Mouse (Mus musculus): ENCODE results near the gene Icam1. TPM values are rescaled to one million over a fixed set of nuclear protein-coding genes. Genes with fewer than 3 reads are reported as not detected.
"Not testable (repeated sequence)": the region's sequence is repeated elsewhere in the genome, so short reads cannot be mapped to it uniquely, and the experiment has no call there.

The Icam1 gene
- polyA plus RNA-seq, 1 experiment, result 25.9 TPM

- TF ChIP-seq POLR2A (IDR thresholded peaks at IDR 0.05; ENCODE audit: low read depth, low read length) (no peak), CTCF (conservative IDR thresholded peaks at IDR 0.05; ENCODE audit: insufficient read depth, insufficient read length, low read depth, low read length) (no peak)
- Histone ChIP-seq H3K36me3 (ENCODE audit: control insufficient read depth, insufficient read depth, low read length) (no peaks in the 10 kb centered on the region), H3K27ac (ENCODE audit: insufficient read depth, low read depth, low read length) (no peak overlapping the region), H3K27me3 (replicated peaks; ENCODE audit: control insufficient read depth, insufficient read depth, low read length) (no peaks in the 10 kb centered on the region; the same call in 1 of the 2 replicates), H3K4me3 (ENCODE audit: insufficient read depth, low read depth, low read length) (no peak overlapping the region), H3K4me1 (ENCODE audit: control insufficient read depth, insufficient read depth, low read length) (no peaks in the 10 kb centered on the region; the same call in 1 of the 2 replicates)
- WGBS, result 10% methylated on average over 22 of the region's 22 CpGs
- no peak for DNase-seq
Observed at GRCm38 (mm10) chr9:21036666-21037065, 20.9 kb downstream of the Icam1 start.

GRCm38 (mm10) chr9:21037481-21037891 lies 21.7 kb downstream of the Icam1 start:
- no peaks in the 10 kb centered on the region; the same call in 1 of the 2 replicates for H3K27me3 ChIP-seq (replicated peaks; ENCODE audit: control insufficient read depth, insufficient read depth, low read length)
- WGBS, result 3% methylated on average over 31 of the region's 31 CpGs
- no peak overlapping the region for H3K27ac ChIP-seq (ENCODE audit: insufficient read depth, low read depth, low read length)
- H3K36me3 ChIP-seq (ENCODE audit: control insufficient read depth, insufficient read depth, low read length), result no peaks in the 10 kb centered on the region
- H3K4me3 ChIP-seq (ENCODE audit: insufficient read depth, low read depth, low read length), result no peak overlapping the region
- TF ChIP-seq POLR2A (IDR thresholded peaks at IDR 0.05; ENCODE audit: low read depth, low read length) (no peak), CTCF (conservative IDR thresholded peaks at IDR 0.05; ENCODE audit: insufficient read depth, insufficient read length, low read depth, low read length) (no peak)
- no peaks in the 10 kb centered on the region; the same call in 1 of the 2 replicates for H3K4me1 ChIP-seq (ENCODE audit: control insufficient read depth, insufficient read depth, low read length)
- peak; percentile 28 for DNase-seq

- no peaks in the 10 kb centered on the region for H3K27me3 ChIP-seq (replicated peaks; ENCODE audit: control insufficient read depth, insufficient read depth, low read length)
- WGBS, result 81% methylated on average over 3 of the region's 3 CpGs
- no peak for DNase-seq
- no peak for TF ChIP-seq CTCF (conservative IDR thresholded peaks at IDR 0.05; ENCODE audit: insufficient read depth, insufficient read length, low read depth, low read length)
- no peak for TF ChIP-seq POLR2A (IDR thresholded peaks at IDR 0.05; ENCODE audit: low read depth, low read length)
- H3K4me3 ChIP-seq (ENCODE audit: insufficient read depth, low read depth, low read length), result no peak overlapping the region
- H3K4me1 ChIP-seq (ENCODE audit: control insufficient read depth, insufficient read depth, low read length), result no peaks in the 10 kb centered on the region
- no peak overlapping the region for H3K27ac ChIP-seq (ENCODE audit: insufficient read depth, low read depth, low read length)
- no peaks in the 10 kb centered on the region for H3K36me3 ChIP-seq (ENCODE audit: control insufficient read depth, insufficient read depth, low read length)
Observed at GRCm38 (mm10) chr9:21039779-21040178, 24.0 kb downstream of the Icam1 start.

GRCm38 (mm10) chr9:21041308-21041707 lies 25.5 kb downstream of the Icam1 start:
- DNase-seq, result no peak
- Histone ChIP-seq H3K27me3 (replicated peaks; ENCODE audit: control insufficient read depth, insufficient read depth, low read length) (no peaks in the 10 kb centered on the region), H3K36me3 (ENCODE audit: control insufficient read depth, insufficient read depth, low read length) (no peaks in the 10 kb centered on the region), H3K4me3 (ENCODE audit: insufficient read depth, low read depth, low read length) (no peak overlapping the region), H3K4me1 (ENCODE audit: control insufficient read depth, insufficient read depth, low read length) (no peaks in the 10 kb centered on the region), H3K27ac (ENCODE audit: insufficient read depth, low read depth, low read length) (no peak overlapping the region)
- TF ChIP-seq POLR2A (IDR thresholded peaks at IDR 0.05; ENCODE audit: low read depth, low read length) (no peak), CTCF (conservative IDR thresholded peaks at IDR 0.05; ENCODE audit: insufficient read depth, insufficient read length, low read depth, low read length) (no peak)
- 66% methylated on average over 4 of the region's 4 CpGs for WGBS

- TF ChIP-seq POLR2A (IDR thresholded peaks at IDR 0.05; ENCODE audit: low read depth, low read length) (no peak), CTCF (conservative IDR thresholded peaks at IDR 0.05; ENCODE audit: insufficient read depth, insufficient read length, low read depth, low read length) (no peak)
- WGBS, result 92% methylated on average over 4 of the region's 4 CpGs
- no peaks in the 10 kb centered on the region for H3K36me3 ChIP-seq (ENCODE audit: control insufficient read depth, insufficient read depth, low read length)
Observed at GRCm38 (mm10) chr9:21043563-21043962, 27.8 kb downstream of the Icam1 start.

GRCm38 (mm10) chr9:21044785-21045184 lies 29.0 kb downstream of the Icam1 start:
- not testable (repeated sequence) for H3K4me3 ChIP-seq (ENCODE audit: insufficient read depth, low read depth, low read length); DNase-seq; H3K4me1 ChIP-seq (ENCODE audit: control insufficient read depth, insufficient read depth, low read length); H3K27ac ChIP-seq (ENCODE audit: insufficient read depth, low read depth, low read length); H3K36me3 ChIP-seq (ENCODE audit: control insufficient read depth, insufficient read depth, low read length); H3K27me3 ChIP-seq (replicated peaks; ENCODE audit: control insufficient read depth, insufficient read depth, low read length)
- 74% methylated on average over 1 of the region's 1 CpGs for WGBS

More at GRCm38 (mm10) chr9:21043563-21043962, 27.8 kb downstream of the Icam1 start:
- no peak overlapping the region for H3K4me3 ChIP-seq (ENCODE audit: insufficient read depth, low read depth, low read length)
- H3K27me3 ChIP-seq (replicated peaks; ENCODE audit: control insufficient read depth, insufficient read depth, low read length), result no peaks in the 10 kb centered on the region
- no peaks in the 10 kb centered on the region for H3K4me1 ChIP-seq (ENCODE audit: control insufficient read depth, insufficient read depth, low read length)
- H3K27ac ChIP-seq (ENCODE audit: insufficient read depth, low read depth, low read length), result no peak overlapping the region
- no peak for DNase-seq

- DNase-seq, result no peak
- no peaks in the 10 kb centered on the region for H3K27me3 ChIP-seq (replicated peaks; ENCODE audit: control insufficient read depth, insufficient read depth, low read length)
- H3K4me1 ChIP-seq (ENCODE audit: control insufficient read depth, insufficient read depth, low read length), result no peaks in the 10 kb centered on the region
- TF ChIP-seq POLR2A (IDR thresholded peaks at IDR 0.05; ENCODE audit: low read depth, low read length) (no peak), CTCF (conservative IDR thresholded peaks at IDR 0.05; ENCODE audit: insufficient read depth, insufficient read length, low read depth, low read length) (no peak)
- 78% methylated on average over 3 of the region's 3 CpGs for WGBS
- no peak overlapping the region for H3K4me3 ChIP-seq (ENCODE audit: insufficient read depth, low read depth, low read length)
- no peak overlapping the region for H3K27ac ChIP-seq (ENCODE audit: insufficient read depth, low read depth, low read length)
- no peaks in the 10 kb centered on the region for H3K36me3 ChIP-seq (ENCODE audit: control insufficient read depth, insufficient read depth, low read length)
Observed at GRCm38 (mm10) chr9:21045235-21045634, 29.4 kb downstream of the Icam1 start.

GRCm38 (mm10) chr9:21051578-21051977 lies 35.8 kb downstream of the Icam1 start:
- no peaks in the 10 kb centered on the region for H3K27me3 ChIP-seq (replicated peaks; ENCODE audit: control insufficient read depth, insufficient read depth, low read length)
- no peak overlapping the region for H3K4me3 ChIP-seq (ENCODE audit: insufficient read depth, low read depth, low read length)
- no peak for TF ChIP-seq POLR2A (IDR thresholded peaks at IDR 0.05; ENCODE audit: low read depth, low read length)
- no peak for TF ChIP-seq CTCF (conservative IDR thresholded peaks at IDR 0.05; ENCODE audit: insufficient read depth, insufficient read length, low read depth, low read length)
- H3K36me3 ChIP-seq (ENCODE audit: control insufficient read depth, insufficient read depth, low read length), result no peaks in the 10 kb centered on the region
- H3K27ac ChIP-seq (ENCODE audit: insufficient read depth, low read depth, low read length), result no peak overlapping the region
- WGBS, result 75% methylated on average over 10 of the region's 10 CpGs
- no peaks in the 10 kb centered on the region for H3K4me1 ChIP-seq (ENCODE audit: control insufficient read depth, insufficient read depth, low read length)
- no peak for DNase-seq

Measured in kidney, adult 2 months (tissue).